10 mouse cellular contexts compared by ENCODE assay signal in the genomic region with DNA sequence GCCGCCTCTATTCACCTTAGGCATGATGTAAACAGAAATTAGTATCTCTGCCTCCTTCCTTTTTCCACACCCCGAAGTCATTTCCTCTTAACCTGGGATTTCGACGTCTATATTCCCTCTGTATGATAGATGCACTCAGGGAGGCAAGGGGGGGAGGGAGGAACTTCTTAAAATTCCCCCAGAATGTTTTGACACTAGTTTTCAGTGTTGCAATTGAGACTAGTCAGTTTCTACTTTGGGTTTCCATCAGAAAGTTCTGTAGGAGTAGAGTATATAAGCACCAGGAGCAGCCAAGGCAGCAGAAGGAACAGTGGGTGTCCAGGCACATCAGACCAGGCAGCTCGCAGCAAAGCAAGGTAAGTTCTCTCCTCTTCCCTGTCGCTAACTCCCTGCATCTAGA. TPM values are rescaled to one million over a fixed set of nuclear protein-coding genes. Genes with fewer than 3 reads are reported as not detected.
DNase-seq lines count a peak whose midpoint lies in the region; ATAC-seq and TF ChIP-seq lines count a peak whose summit lies in the region.
"Had no signal": no experiment of that assay in that cellular context is flagged by ENCODE, and none has a peak within 500 bp of the region (broad histone marks: within the 10 kb centered on the region; RNA-seq: fewer than 3 reads in every experiment).

A gene (plus strand): TSS at position 301 of the 400 bp plus-strand sequence.

- H3K4me2 ChIP-seq in CH12.LX (ENCODE audit: insufficient read depth, low read depth, poor library complexity, severe bottlenecking), result peak within 1 kb of the TSS; percentile 86
- peak within 1 kb of the TSS; percentile 65 for H3K4me2 ChIP-seq in heart, embryonic 16.5 days (ENCODE audit: low read depth, low read length)
- peak within 1 kb of the TSS; percentile 52 for H3K4me2 ChIP-seq in liver, embryonic 15.5 days

- H3K27me3 ChIP-seq in heart, adult 2 months (ENCODE audit: control insufficient read depth, insufficient read depth, low read length), result no peaks in the 10 kb centered on the region
- peaks cover 1% of the 10 kb centered on the region for H3K27me3 ChIP-seq in CH12.LX (replicated peaks)
- H3K27me3 ChIP-seq in heart, embryonic 16.5 days (ENCODE audit: control insufficient read depth, insufficient read depth, low read length), result no peaks in the 10 kb centered on the region
- H3K27me3 ChIP-seq in liver, embryonic 15.5 days, result peaks cover 14% of the 10 kb centered on the region; the same call in 1 of the 2 replicates

- H3K27ac ChIP-seq in heart, adult 2 months, result no peak within 1 kb of the TSS
- peak within 1 kb of the TSS; percentile 42 for H3K27ac ChIP-seq in CH12.LX (ENCODE audit: insufficient read depth, low read depth)
- H3K27ac ChIP-seq in heart, embryonic 16.5 days (ENCODE audit: low read length), result no peak within 1 kb of the TSS
- no peak within 1 kb of the TSS for H3K27ac ChIP-seq in liver, embryonic 15.5 days (replicated peaks)

- DNase-seq in heart, adult 2 months, result no peak
- no peak for DNase-seq in heart, postnatal 25 days (ENCODE audit: low spot score)
- DNase-seq in CH12.LX (ENCODE audit: extremely low read depth), result no peak
- no peak for DNase-seq in urinary bladder, postnatal 36 days (ENCODE audit: low spot score in 2 of 2)
- DNase-seq in Muller cell, postnatal 12 days (ENCODE audit: inconsistent ontology term), result no peak
- DNase-seq in cerebellum, postnatal 4 days (ENCODE audit: low spot score in 2 of 2), result no peak
- DNase-seq: adrenal gland, postnatal 36 days; lung, adult 18-20 months had no signal

- in situ Hi-C loops in CH12.LX (cut with MboI; ENCODE audit: low pct_ligation_motif_present, low pct_unique_long_range_greater_than_20kb, low sequenced_read_pairs), result no loop called here

- H3K9me3 ChIP-seq in CH12.LX (replicated peaks; ENCODE audit: low read length), result peaks cover 4% of the 10 kb centered on the region
- H3K9me3 ChIP-seq in heart, embryonic 16.5 days (replicated peaks; ENCODE audit: control insufficient read depth, low read length), result no peaks in the 10 kb centered on the region
- no peaks in the 10 kb centered on the region for H3K9me3 ChIP-seq in liver, embryonic 15.5 days (replicated peaks)

- no peak for ATAC-seq in heart, embryonic 16.5 days (replicated peaks; ENCODE audit: extremely low read depth, insufficient read depth, low FRiP score)
- no peak for ATAC-seq in liver, embryonic 15.5 days (ENCODE audit: insufficient read depth)

- TF ChIP-seq RAD21 in CH12.LX (IDR thresholded peaks at IDR 0.05; ENCODE audit: low read depth, low read length), result no peak

- H3K79me2 ChIP-seq in heart, adult 2 months (replicated peaks; ENCODE audit: control insufficient read depth, insufficient read depth, low read length), result no peaks in the 10 kb centered on the region
- H3K79me2 ChIP-seq in CH12.LX (replicated peaks; ENCODE audit: control insufficient read depth, extremely low read depth, insufficient read depth, poor library complexity, severe bottlenecking), result no peaks in the 10 kb centered on the region

- 73% methylated on average over 6 of the region's 6 CpGs for WGBS in heart, adult 2 months
- WGBS in heart, embryonic 16.5 days, result 75% methylated on average over 6 of the region's 6 CpGs
- WGBS in liver, embryonic 15.5 days (ENCODE audit: insufficient replicate concordance), result 47% methylated on average over 6 of the region's 6 CpGs

- no peak for TF ChIP-seq CTCF in heart, adult 2 months (IDR thresholded peaks at IDR 0.05)
- no peak for TF ChIP-seq CTCF in CH12.LX (conservative IDR thresholded peaks at IDR 0.05 in 1 of 2, IDR thresholded peaks at IDR 0.05 in 1 of 2; ENCODE audit: low read depth in 2 of 2, low read length in 2 of 2)

- H3K4me3 ChIP-seq in heart, adult 2 months, result peak within 1 kb of the TSS; percentile 13; the same call in 1 of the 2 replicates
- H3K4me3 ChIP-seq in CH12.LX (replicated peaks in 1 of 3; ENCODE audit: low read depth in 2 of 3, low read length in 2 of 3, poor library complexity in 1 of 3), result peak within 1 kb of the TSS in 2 of 3 experiments; percentile 3 to 49
- peak within 1 kb of the TSS; percentile 42 for H3K4me3 ChIP-seq in heart, embryonic 16.5 days (ENCODE audit: low read length)
- H3K4me3 ChIP-seq in liver, embryonic 15.5 days (replicated peaks), result no peak within 1 kb of the TSS

- intact Hi-C loops in heart, adult 2 months (cut with DNase I), result no loop called here
- intact Hi-C loops in heart, postnatal 25 days (cut with DNase I), result no loop called here

- peaks cover 2% of the 10 kb centered on the region; the same call in 1 of the 2 replicates for H3K4me1 ChIP-seq in heart, adult 2 months (ENCODE audit: control insufficient read depth, insufficient read depth, low read length)
- H3K4me1 ChIP-seq in CH12.LX (ENCODE audit: control insufficient read depth in 1 of 2, insufficient read depth in 2 of 2), result peaks cover 19 to 38% of the 10 kb centered on the region in 2 experiments
- peaks cover 16% of the 10 kb centered on the region for H3K4me1 ChIP-seq in heart, embryonic 16.5 days (ENCODE audit: control insufficient read depth, insufficient read depth, low read length)
- 0 out of 2 replicates have a peak, but pooled peaks cover 6% of the 10 kb centered on the region for H3K4me1 ChIP-seq in liver, embryonic 15.5 days (replicated peaks)

- TF ChIP-seq EP300 in heart, adult 2 months (IDR thresholded peaks at IDR 0.05; ENCODE audit: insufficient read depth, low read depth, low read length), result no peak
- TF ChIP-seq EP300 in CH12.LX (IDR thresholded peaks at IDR 0.05; ENCODE audit: low read length), result no peak

- no peaks in the 10 kb centered on the region for H3K36me3 ChIP-seq in heart, adult 2 months (ENCODE audit: control insufficient read depth, insufficient read depth, low read length)
- H3K36me3 ChIP-seq in CH12.LX (replicated peaks in 1 of 2; ENCODE audit: control insufficient read depth in 1 of 2, insufficient read depth in 1 of 2, low read length in 1 of 2), result no peaks in the 10 kb centered on the region
- H3K36me3 ChIP-seq in heart, embryonic 16.5 days (ENCODE audit: control insufficient read depth, insufficient read depth), result no peaks in the 10 kb centered on the region
- no peaks in the 10 kb centered on the region for H3K36me3 ChIP-seq in liver, embryonic 15.5 days (replicated peaks)

- H3K9ac ChIP-seq in heart, adult 2 months (ENCODE audit: low read depth, low read length), result no peak within 1 kb of the TSS
- peak within 1 kb of the TSS; percentile 14; the same call in 1 of the 2 replicates for H3K9ac ChIP-seq in CH12.LX (ENCODE audit: insufficient read depth, low read depth)
- H3K9ac ChIP-seq in heart, embryonic 16.5 days (ENCODE audit: low read length), result peak within 1 kb of the TSS; percentile 66
- no peak within 1 kb of the TSS for H3K9ac ChIP-seq in liver, embryonic 15.5 days

- dilution Hi-C loops in CH12.LX (cut with MboI; ENCODE audit: extremely low pct_ligation_motif_present, extremely low pct_unique_long_range_greater_than_20kb, low sequenced_read_pairs), result no loop called here

- TF ChIP-seq POLR2A in heart, adult 2 months (IDR thresholded peaks at IDR 0.05; ENCODE audit: insufficient read depth, low read depth, low read length), result no peak
- TF ChIP-seq POLR2A in CH12.LX (IDR thresholded peaks at IDR 0.05; ENCODE audit: low read depth, low read length), result no peak

TF ChIP-seq in CH12.LX, 34 proteins besides CTCF, POLR2A, EP300 and RAD21:
- TF ChIP-seq MAZ (IDR thresholded peaks at IDR 0.05; ENCODE audit: low read depth, low read length) (no peak), SMC3 (IDR thresholded peaks at IDR 0.05; ENCODE audit: low read depth, low read length) (no peak), BHLHE40 (IDR thresholded peaks at IDR 0.05; ENCODE audit: low read depth, low read length) (no peak), SIN3A (IDR thresholded peaks at IDR 0.05; ENCODE audit: low read length) (no peak), HCFC1 (IDR thresholded peaks at IDR 0.05; ENCODE audit: low read depth, low read length) (no peak), USF2 (conservative IDR thresholded peaks at IDR 0.05; ENCODE audit: low read depth, low read length) (no peak), NRF1 (IDR thresholded peaks at IDR 0.05; ENCODE audit: low read depth, low read length) (no peak), RCOR1 (conservative IDR thresholded peaks at IDR 0.05; ENCODE audit: low read depth, low read length) (no peak), GABPA (IDR thresholded peaks at IDR 0.05; ENCODE audit: insufficient replicate concordance, low read depth, low read length) (no peak), ELF1 (IDR thresholded peaks at IDR 0.05; ENCODE audit: low read depth, low read length) (no peak), MEF2A (IDR thresholded peaks at IDR 0.05; ENCODE audit: borderline replicate concordance, low read depth, low read length) (no peak), TBP (conservative IDR thresholded peaks at IDR 0.05; ENCODE audit: low read depth, low read length) (no peak), POLR2AphosphoS2 (IDR thresholded peaks at IDR 0.05; ENCODE audit: low read depth, low read length) (no peak), CHD2 (IDR thresholded peaks at IDR 0.05; ENCODE audit: low read length) (no peak), TCF12 (IDR thresholded peaks at IDR 0.05; ENCODE audit: low read depth, low read length) (no peak), NELFE (IDR thresholded peaks at IDR 0.05; ENCODE audit: low read depth, low read length) (no peak)

RNA-seq across cellular contexts. Expression of the gene that starts here (rescaled TPM):
- total RNA-seq in heart, adult 2 months (2021), result not detected
- not detected in 2 replicates for polyA plus RNA-seq in heart, adult 2 months (2012; rRNA removed)
- total RNA-seq in heart, postnatal 25 days (2021), result not detected
- total RNA-seq in CH12.LX (2012; rRNA removed) (not detected in 2 replicates), CH12.LX (2014; rRNA removed) (0.23 TPM in 1 of 2 replicates, not detected in the other)
- not detected in 2 replicates for polyA plus RNA-seq in CH12.LX (2012; ENCODE audit: insufficient read length, low read depth)
- polyA plus RNA-seq in heart, embryonic 16.5 days (2015; fragmentation: Nextera tagmentation; extraction: Ambion mirVana), result not detected in 2 replicates
- not detected in 2 replicates for polyA plus RNA-seq in liver, embryonic 15.5 days (2015; fragmentation: Nextera tagmentation; extraction: Ambion mirVana)
- total RNA-seq: adrenal gland, postnatal 36 days had no signal

Comparison
In these comparisons a context has a peak if more than half of its experiments do, and no peak if none do; other contexts are left out.
1. H3K9ac ChIP-seq: peak in CH12.LX (single experiment) and heart, embryonic 16.5 days (single experiment); none in heart, adult 2 months (single experiment) and liver, embryonic 15.5 days (single experiment).
2. Peak in every context shown above with its lines, with median percentiles within 50 percentile points of each other: H3K4me2 ChIP-seq.